8 mouse cellular contexts compared by ENCODE assay signal in the genomic region with DNA sequence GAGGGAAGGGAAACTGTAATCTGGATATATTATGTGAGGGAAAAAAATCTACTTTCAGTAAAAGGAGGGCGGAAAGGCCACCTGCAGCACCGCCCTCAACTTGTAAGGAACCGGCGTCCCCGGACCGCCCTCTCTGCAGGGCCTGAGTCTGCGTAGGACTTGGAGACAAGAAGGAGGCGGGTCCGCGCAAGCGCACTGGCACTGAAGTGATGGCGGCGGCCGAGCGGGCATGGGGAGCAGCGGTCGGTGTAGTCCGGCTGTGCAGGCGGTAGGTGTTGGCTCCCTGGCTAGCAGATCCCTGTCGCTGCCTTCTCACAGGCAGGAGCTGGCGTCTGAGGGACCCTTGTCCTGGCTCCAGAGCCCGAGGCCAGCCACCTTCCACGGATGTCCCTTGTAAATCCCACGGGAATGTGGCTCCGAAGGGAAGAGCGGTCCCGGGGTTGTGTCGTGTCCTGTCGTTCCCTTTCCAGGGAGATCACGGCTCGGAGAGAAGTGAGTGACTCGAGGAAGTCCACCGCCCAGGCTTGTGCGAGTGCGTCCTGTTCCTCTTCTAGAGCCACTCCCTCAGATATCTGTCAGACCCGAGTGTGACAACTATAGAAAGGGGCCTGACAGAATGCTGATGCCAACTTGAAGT. TPM values are rescaled to one million over a fixed set of nuclear protein-coding genes. Genes with fewer than 3 reads are reported as not detected.
DNase-seq lines count a peak whose midpoint lies in the region; ATAC-seq lines count a peak whose summit lies in the region.

No protein-coding gene starts in this region.

- peak; percentile 93 for ATAC-seq in intestine, embryonic 14.5 days (replicated peaks; ENCODE audit: low FRiP score, low TSS enrichment, low read depth)

- peaks cover 10% of the 10 kb centered on the region for H3K4me1 ChIP-seq in intestine, embryonic 14.5 days (replicated peaks; ENCODE audit: control insufficient read depth, insufficient read depth, low read length)

- H3K36me3 ChIP-seq in intestine, embryonic 14.5 days (ENCODE audit: control insufficient read depth, insufficient read depth, low read length) = peaks cover 19% of the 10 kb centered on the region; the same call in 1 of the 2 replicates

- peak overlapping the region; percentile 73 for H3K27ac ChIP-seq in intestine, embryonic 14.5 days (ENCODE audit: low read depth)

- WGBS in intestine, embryonic 14.5 days = under 1% methylated on average over 36 of the region's 36 CpGs

- no peaks in the 10 kb centered on the region for H3K9me3 ChIP-seq in intestine, embryonic 14.5 days (ENCODE audit: control insufficient read depth, low read length)

- peak overlapping the region; percentile 64 for H3K4me2 ChIP-seq in intestine, embryonic 14.5 days (ENCODE audit: low read length)

- peak overlapping the region; percentile 88 for H3K9ac ChIP-seq in intestine, embryonic 14.5 days (ENCODE audit: low read length)

- intact Hi-C loops in left cerebral cortex, postnatal 14 days (cut with DNase I) = loop anchor here (10.0 kb wide), 1 partner anchor 275 kb away; the partner anchor contains the start of gene Gmcl1

- peak; percentile 95 to 96 for DNase-seq in adrenal gland, adult 18-20 months (ENCODE audit: low spot score in 2 of 2)
- DNase-seq in embryo, embryonic 11 days = peak; percentile 96
- DNase-seq in gastrocnemius, postnatal 25 days = peak; percentile 90
- DNase-seq in intestine, embryonic 14.5 days (ENCODE audit: low spot score) = peak; percentile 95
- DNase-seq in left cerebral cortex, postnatal 14 days (ENCODE audit: low spot score in 2 of 2) = peak; percentile 92 to 95
- DNase-seq in mesoderm, embryonic 11.5 days (ENCODE audit: low read depth, low spot score) = peak; percentile 94
- peak; percentile 90 to 92 for DNase-seq in right cerebral cortex, postnatal 36 days (ENCODE audit: low spot score in 2 of 2)
- DNase-seq in yolk sac, embryonic 10.5 days (ENCODE audit: low spot score) = peak; percentile 91

- peak overlapping the region; percentile 94 for H3K4me3 ChIP-seq in intestine, embryonic 14.5 days (ENCODE audit: low read depth, low read length)

- no peaks in the 10 kb centered on the region for H3K27me3 ChIP-seq in intestine, embryonic 14.5 days (replicated peaks; ENCODE audit: control insufficient read depth, insufficient read depth, low read length)

RNA-seq across cellular contexts. Expression of gene Nfu1, which starts 0.8 kb away (rescaled TPM):
- total RNA-seq in adrenal gland, adult 18-20 months (2021) = 10 to 100 TPM; 76.6 to 86.9 TPM
- total RNA-seq in gastrocnemius, postnatal 25 days (2021) = 10 to 100 TPM; 55.5 to 56.5 TPM
- polyA plus RNA-seq in intestine, embryonic 14.5 days (2014; fragmentation: Nextera tagmentation; extraction: Ambion mirVana) = 94.3 and 97.4 TPM in 2 replicates
- total RNA-seq in left cerebral cortex, postnatal 14 days (2021) = 10 to 100 TPM; 58.5 to 61.5 TPM

RNA-seq across cellular contexts. Expression of gene Gfpt1, which starts 32.8 kb away (rescaled TPM):
- total RNA-seq in adrenal gland, adult 18-20 months (2021) = 10 to 100 TPM; 50.0 to 52.9 TPM
- 10 to 100 TPM; 24.7 to 25.9 TPM for total RNA-seq in gastrocnemius, postnatal 25 days (2021)
- polyA plus RNA-seq in intestine, embryonic 14.5 days (2014; fragmentation: Nextera tagmentation; extraction: Ambion mirVana) = 21.6 and 22.6 TPM in 2 replicates
- 10 to 100 TPM; 56.3 to 57.5 TPM for total RNA-seq in left cerebral cortex, postnatal 14 days (2021)

Comparison
In these comparisons a context has a peak if more than half of its experiments do, and no peak if none do; other contexts are left out.
1. Peak in every context shown above with its lines: DNase-seq, ATAC-seq, H3K4me3 ChIP-seq and H3K27ac ChIP-seq.